Mouse (Mus musculus) thymus, postnatal 4 days (tissue): ENCODE measurements around the gene Tgfbr2.
"Not testable (repeated sequence)": the region's sequence is repeated elsewhere in the genome, so short reads cannot be mapped to it uniquely, and the experiment has no call there.

Source experiments
- DNase-seq: peaks from one replicate; pipeline ENCODE4 v3.0.0; 2021

Tgfbr2 gene

GRCm38 (mm10) chr9:116111149-116111970 lies 63.8 kb downstream of the Tgfbr2 start:
- no peak for DNase-seq

- no peak for DNase-seq
Measured at GRCm38 (mm10) chr9:116108729-116109128, 66.4 kb downstream of the Tgfbr2 start.

GRCm38 (mm10) chr9:116104770-116105169 lies 70.4 kb downstream of the Tgfbr2 start:
- no peak for DNase-seq

GRCm38 (mm10) chr9:116101842-116102241 lies 73.3 kb downstream of the Tgfbr2 start:
- no peak for DNase-seq

- no peak for DNase-seq
Measured at GRCm38 (mm10) chr9:116100015-116100414, 75.1 kb downstream of the Tgfbr2 start.

GRCm38 (mm10) chr9:116099596-116099993 lies 75.6 kb downstream of the Tgfbr2 start:
- DNase-seq, result no peak

GRCm38 (mm10) chr9:116098724-116099595 lies 76.2 kb downstream of the Tgfbr2 start:
- DNase-seq, result no peak

- no peak for DNase-seq
Measured at GRCm38 (mm10) chr9:116091921-116092320, 83.2 kb downstream of the Tgfbr2 start.

- no peak for DNase-seq
Measured at GRCm38 (mm10) chr9:116091101-116091841, 83.9 kb downstream of the Tgfbr2 start.

- no peak for DNase-seq
Measured at GRCm38 (mm10) chr9:116090296-116090695, 84.9 kb downstream of the Tgfbr2 start.

GRCm38 (mm10) chr9:116088912-116089311 lies 86.2 kb downstream of the Tgfbr2 start:
- DNase-seq, result peak; percentile 80

- peak; percentile 85 for DNase-seq
Measured at GRCm38 (mm10) chr9:116087880-116088279, 87.3 kb downstream of the Tgfbr2 start.

GRCm38 (mm10) chr9:116087263-116087662 lies 87.9 kb downstream of the Tgfbr2 start:
- DNase-seq, result no peak

- no peak for DNase-seq
Measured at GRCm38 (mm10) chr9:116085999-116086398, 89.2 kb downstream of the Tgfbr2 start.

GRCm38 (mm10) chr9:116084324-116084931 lies 90.7 kb downstream of the Tgfbr2 start:
- no peak for DNase-seq

- DNase-seq, result no peak
Measured at GRCm38 (mm10) chr9:116083726-116084323, 91.3 kb downstream of the Tgfbr2 start.

- no peak for DNase-seq
Measured at GRCm38 (mm10) chr9:116083300-116083699, 91.9 kb downstream of the Tgfbr2 start.

GRCm38 (mm10) chr9:116081781-116082180 lies 93.4 kb downstream of the Tgfbr2 start:
- no peak for DNase-seq

GRCm38 (mm10) chr9:116077419-116077818 lies 97.7 kb downstream of the Tgfbr2 start:
- DNase-seq, result peak; percentile 33

- peak; percentile 76 for DNase-seq
Measured at GRCm38 (mm10) chr9:116076946-116077345, 98.2 kb downstream of the Tgfbr2 start.

- DNase-seq, result no peak
Measured at GRCm38 (mm10) chr9:116076163-116076562, 99.0 kb downstream of the Tgfbr2 start.

- DNase-seq, result not testable (repeated sequence)
Measured at GRCm38 (mm10) chr9:116071561-116071960, 103.6 kb downstream of the Tgfbr2 start.
